Mouse (Mus musculus) myocyte (in vitro differentiated cells): ENCODE data around the gene Fyn. TPM values are rescaled to one million over a fixed set of nuclear protein-coding genes. Genes with fewer than 3 reads are reported as not detected.
A peak's percentile ranks its signal among the peaks of the same experiment; 100 is the strongest.

Experiments used
- H3K27me3 ChIP-seq: one replicate; pipeline ENCODE4 v1.6.1; 2011; ENCODE audit not compliant: control insufficient read depth, insufficient read depth, insufficient read length
- H3K36me3 ChIP-seq: one replicate; pipeline ENCODE4 v1.6.1; 2011; ENCODE audit not compliant: control insufficient read depth, insufficient read depth
- H3K4me2 ChIP-seq: one replicate; pipeline ENCODE4 v1.6.1; 2011; ENCODE audit warnings: low read depth, control low read depth
- H3K4me3 ChIP-seq: one replicate; pipeline ENCODE4 v1.5.1; 2011; ENCODE audit warnings: mild to moderate bottlenecking, control low read depth, moderate library complexity
- H3K79me2 ChIP-seq: one replicate; pipeline ENCODE4 v1.6.1; 2011; ENCODE audit not compliant: control insufficient read depth, insufficient read depth
- H3ac ChIP-seq: one replicate; pipeline ENCODE4 v1.6.1; 2011; ENCODE audit not compliant: control insufficient read depth, insufficient read length
- CEBPB ChIP-seq: IDR thresholded peaks from 2 replicates; pipeline ENCODE4 v1.6.1; 2011; ENCODE audit warnings: mild to moderate bottlenecking, moderate library complexity; ENCODE audit not compliant: poor library complexity, insufficient read depth, severe bottlenecking
- E2F4 ChIP-seq: IDR thresholded peaks from one replicate; pipeline ENCODE4 v1.6.1; 2011; ENCODE audit warnings: mild to moderate bottlenecking, control low read depth, moderate library complexity; ENCODE audit not compliant: insufficient read depth
- MAX ChIP-seq: IDR thresholded peaks from one replicate; pipeline ENCODE4 v1.6.1; 2011; ENCODE audit warnings: low read depth, mild to moderate bottlenecking, control low read depth
- MYOD1 ChIP-seq, 3 experiments: IDR thresholded peaks; one replicate each; pipeline ENCODE4 v1.6.1; 2011; ENCODE audit warnings: control low read depth in 2 of 3, low read depth in 2 of 3, mild to moderate bottlenecking in 2 of 3, moderate library complexity in 1 of 3; ENCODE audit not compliant: insufficient read length in 2 of 3, control insufficient read depth in 1 of 3
- MYOG ChIP-seq, 3 experiments: IDR thresholded peaks; one replicate each; pipeline ENCODE4 v1.6.1; 2011; ENCODE audit warnings: control low read depth in 2 of 3, low read depth in 2 of 3, mild to moderate bottlenecking in 2 of 3; ENCODE audit not compliant: insufficient read length in 2 of 3, control insufficient read depth in 1 of 3, insufficient read depth in 1 of 3
- POLR2A ChIP-seq: IDR thresholded peaks from one replicate; pipeline ENCODE4 v1.6.1; 2011; ENCODE audit warnings: low read depth, mild to moderate bottlenecking, control low read depth, moderate library complexity; ENCODE audit not compliant: insufficient read length
- POLR2AphosphoS2 ChIP-seq: IDR thresholded peaks from one replicate; pipeline ENCODE4 v1.6.1; 2011; ENCODE audit warnings: low read depth, control low read depth; ENCODE audit not compliant: insufficient read length
- REST ChIP-seq: IDR thresholded peaks from one replicate; pipeline ENCODE4 v1.6.1; 2011; ENCODE audit warnings: mild to moderate bottlenecking, control low read depth, moderate library complexity; ENCODE audit not compliant: insufficient read depth, insufficient read length
- SRF ChIP-seq: IDR thresholded peaks from one replicate; pipeline ENCODE4 v1.6.1; 2011; ENCODE audit warnings: low read depth; ENCODE audit not compliant: control insufficient read depth, insufficient read length
- TCF12 ChIP-seq: IDR thresholded peaks from one replicate; pipeline ENCODE4 v1.6.1; 2011; ENCODE audit warnings: mild to moderate bottlenecking, control low read depth; ENCODE audit not compliant: poor library complexity, insufficient read depth, severe bottlenecking
- TCF3 ChIP-seq: IDR thresholded peaks from one replicate; pipeline ENCODE4 v1.6.1; 2011; ENCODE audit warnings: low read depth, control low read depth; ENCODE audit not compliant: insufficient read length
- USF1 ChIP-seq: IDR thresholded peaks from one replicate; pipeline ENCODE4 v1.6.1; 2011; ENCODE audit warnings: low read depth, mild to moderate bottlenecking, control low read depth, moderate library complexity
- polyA plus RNA-seq: library from polyadenylated mRNA; unstranded; fragments of >200 nt; fragmentation: generic; extraction: Trizol; gene quantifications from one replicate; pipeline ENCODE4 v1.2.1, GENCODE M21; 2012; ENCODE audit warnings: missing spikeins

The Fyn gene
- polyA plus RNA-seq, 1 experiment, result 148 TPM

DNA sequence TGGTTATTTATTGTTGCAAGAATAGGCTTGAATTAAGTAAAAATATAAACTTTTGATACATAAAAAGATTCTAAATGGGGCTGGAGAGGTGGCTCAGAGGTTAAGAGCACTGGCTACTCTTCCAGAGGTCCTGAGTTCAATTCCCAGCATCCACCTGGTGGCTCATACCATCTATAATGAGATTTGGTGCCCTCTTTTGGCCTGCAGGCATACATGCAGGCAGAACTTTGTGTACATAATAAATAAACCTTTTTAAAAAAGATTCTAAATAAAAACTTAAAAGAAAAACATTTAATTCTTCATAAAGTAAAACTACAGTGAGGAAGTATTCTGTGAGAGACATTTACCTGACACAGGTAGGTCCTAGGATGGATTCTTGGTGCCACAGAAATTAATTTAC is 73.0 kb downstream of the Fyn start:
- Histone ChIP-seq H3K4me2 (no peak overlapping the region), H3K79me2 (peaks cover 63% of the 10 kb centered on the region), H3ac (no peak overlapping the region), H3K27me3 (no peaks in the 10 kb centered on the region), H3K36me3 (no peaks in the 10 kb centered on the region), H3K4me3 (no peak overlapping the region)
- TF ChIP-seq CEBPB (no peak), MAX (no peak), TCF3 (no peak), POLR2A (no peak)

GRCm38 (mm10) chr10:39443122-39443521 is 74.5 kb downstream of the Fyn start:
- no peak for TF ChIP-seq REST
- H3K4me3 ChIP-seq, result no peak overlapping the region
- H3K36me3 ChIP-seq, result no peaks in the 10 kb centered on the region

DNA sequence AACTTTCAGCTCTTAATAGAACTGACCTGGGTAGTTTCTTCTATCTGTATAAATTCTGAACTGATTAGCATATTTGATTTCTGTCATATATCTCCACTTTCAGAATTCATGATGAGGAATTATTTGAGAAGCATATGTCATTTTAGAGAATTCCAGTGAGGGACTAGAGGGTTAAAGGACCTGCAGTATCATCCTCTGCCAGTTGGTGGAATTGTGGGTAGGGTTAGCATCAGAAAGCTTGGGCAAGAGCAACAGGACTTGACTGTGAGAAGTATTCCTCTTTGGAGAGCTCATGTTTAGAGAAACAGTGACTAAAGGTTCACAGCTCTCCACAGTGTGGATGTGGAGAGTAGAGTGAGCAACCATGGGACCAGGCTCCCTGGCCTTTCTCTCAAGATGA is 75.3 kb downstream of the Fyn start:
- peaks cover 68% of the 10 kb centered on the region for H3K79me2 ChIP-seq
- H3K36me3 ChIP-seq, result no peaks in the 10 kb centered on the region
- no peaks in the 10 kb centered on the region for H3K27me3 ChIP-seq
- no peak overlapping the region for H3ac ChIP-seq
- TF ChIP-seq USF1, result no peak
- no peak for TF ChIP-seq POLR2AphosphoS2
- no peak for TF ChIP-seq TCF12
- TF ChIP-seq MAX, result no peak
- TF ChIP-seq CEBPB, result no peak
- TF ChIP-seq POLR2A, result no peak
- no peak for TF ChIP-seq MYOD1 (IDR thresholded peaks at IDR 0.05; ENCODE audit: control insufficient read depth in 1 of 3, insufficient read length in 2 of 3, low read depth in 2 of 3)
- TF ChIP-seq SRF, result no peak
- TF ChIP-seq MYOG (IDR thresholded peaks at IDR 0.05; ENCODE audit: control insufficient read depth in 1 of 3, insufficient read depth in 1 of 3, insufficient read length in 2 of 3, low read depth in 2 of 3), result no peak
- TF ChIP-seq TCF3, result no peak
- no peak overlapping the region for H3K4me3 ChIP-seq
- no peak overlapping the region for H3K4me2 ChIP-seq

More at GRCm38 (mm10) chr10:39443122-39443521, 74.5 kb downstream of the Fyn start:
- H3K4me2 ChIP-seq, result no peak overlapping the region
- H3K79me2 ChIP-seq, result peaks cover 66% of the 10 kb centered on the region
- no peaks in the 10 kb centered on the region for H3K27me3 ChIP-seq
- H3ac ChIP-seq, result no peak overlapping the region

DNA sequence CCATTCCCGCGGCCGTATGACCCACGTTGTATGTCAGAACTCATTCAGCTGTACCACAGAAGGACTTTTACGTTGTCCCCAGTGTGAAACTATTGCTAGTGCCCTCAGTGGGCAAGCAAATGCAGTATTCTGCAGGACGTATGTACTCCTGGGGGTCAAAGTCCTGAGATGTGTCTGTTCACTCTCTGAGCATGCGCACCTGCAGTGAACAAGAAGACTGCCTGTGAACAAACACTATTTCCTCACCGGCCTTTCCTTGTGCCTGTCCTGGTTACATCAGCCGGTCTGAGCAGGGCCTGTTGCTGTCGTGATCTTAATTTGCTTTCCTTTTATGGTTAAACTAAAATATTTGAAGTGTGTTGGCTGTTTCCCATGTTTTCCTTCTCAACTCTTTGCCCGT is 77.2 kb downstream of the Fyn start:
- Histone ChIP-seq H3ac (no peak overlapping the region), H3K4me2 (no peak overlapping the region), H3K27me3 (no peaks in the 10 kb centered on the region), H3K36me3 (no peaks in the 10 kb centered on the region), H3K4me3 (no peak overlapping the region), H3K79me2 (peaks cover 78% of the 10 kb centered on the region)
- no peak for TF ChIP-seq E2F4
- TF ChIP-seq SRF, result no peak
- TF ChIP-seq CEBPB, result no peak
- no peak for TF ChIP-seq TCF12
- no peak for TF ChIP-seq MYOG (IDR thresholded peaks at IDR 0.05; ENCODE audit: control insufficient read depth in 1 of 3, insufficient read depth in 1 of 3, insufficient read length in 2 of 3, low read depth in 2 of 3)
- TF ChIP-seq POLR2AphosphoS2, result no peak
- TF ChIP-seq MAX, result no peak
- no peak for TF ChIP-seq POLR2A
- no peak for TF ChIP-seq TCF3
- no peak for TF ChIP-seq USF1
- no peak for TF ChIP-seq MYOD1 (IDR thresholded peaks at IDR 0.05; ENCODE audit: control insufficient read depth in 1 of 3, insufficient read length in 2 of 3, low read depth in 2 of 3)
- no peak for TF ChIP-seq REST

- Histone ChIP-seq H3K4me2 (no peak overlapping the region), H3K36me3 (no peaks in the 10 kb centered on the region), H3ac (no peak overlapping the region), H3K79me2 (peaks cover 84% of the 10 kb centered on the region), H3K4me3 (no peak overlapping the region), H3K27me3 (no peaks in the 10 kb centered on the region)
- no peak for TF ChIP-seq SRF
- TF ChIP-seq REST, result no peak
- TF ChIP-seq CEBPB, result no peak
- TF ChIP-seq TCF3, result no peak
- no peak for TF ChIP-seq POLR2A
- TF ChIP-seq MYOG (IDR thresholded peaks at IDR 0.05; ENCODE audit: control insufficient read depth in 1 of 3, insufficient read depth in 1 of 3, insufficient read length in 2 of 3, low read depth in 2 of 3), result no peak
- TF ChIP-seq POLR2AphosphoS2, result peak; percentile 31
These were observed 78.1 kb downstream of the Fyn start for GRCm38 (mm10) chr10:39446706-39447105.
